ENCODE assay signal across 10 mouse cellular contexts in the genomic region with DNA sequence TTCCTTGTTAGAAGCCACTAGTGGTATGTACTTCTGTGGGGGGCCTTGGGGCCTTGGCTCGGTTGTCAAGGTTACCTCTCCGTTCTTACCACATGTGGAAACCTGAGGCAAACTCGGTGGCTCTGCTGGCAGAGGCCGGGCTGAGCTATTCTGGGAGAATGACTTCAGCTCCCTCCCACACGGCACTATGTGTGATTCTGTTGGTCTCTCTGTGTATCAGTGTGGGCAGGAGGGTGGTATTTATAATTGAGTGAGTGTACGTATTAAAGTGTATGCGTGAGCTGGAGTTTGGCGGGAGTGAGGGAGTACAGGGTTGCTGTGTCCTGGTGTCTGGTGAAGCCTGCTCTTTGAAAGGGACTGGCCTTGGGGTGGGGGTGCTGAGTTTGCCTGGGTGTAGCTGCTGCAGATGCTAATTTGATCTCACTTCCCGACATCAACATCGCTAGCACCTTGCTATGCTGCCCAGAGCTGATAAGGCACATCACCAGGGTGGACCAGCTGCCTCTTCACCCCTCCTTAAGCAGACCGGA. TPM values are rescaled to one million over a fixed set of nuclear protein-coding genes. Genes with fewer than 3 reads are reported as not detected.
DNase-seq lines count a peak whose midpoint lies in the region; ATAC-seq and TF ChIP-seq lines count a peak whose summit lies in the region.
"Had no signal": no experiment of that assay in that cellular context is flagged by ENCODE, and none has a peak within 500 bp of the region (broad histone marks: within the 10 kb centered on the region; RNA-seq: fewer than 3 reads in every experiment).

No protein-coding gene starts in this region.

- TF ChIP-seq CTCF in forebrain, postnatal 0 days (IDR thresholded peaks at IDR 0.05; ENCODE audit: low read depth) = no peak

- ATAC-seq in forebrain, postnatal 0 days = no peak; the same call in 1 of the 2 replicates
- ATAC-seq in forebrain, embryonic 14.5 days = no peak
- no peak for ATAC-seq in midbrain, embryonic 15.5 days (replicated peaks)

- WGBS in forebrain, postnatal 0 days = 58% methylated on average over 11 of the region's 11 CpGs
- 67% methylated on average over 11 of the region's 11 CpGs for WGBS in forebrain, embryonic 14.5 days
- WGBS in midbrain, embryonic 15.5 days = 56% methylated on average over 11 of the region's 11 CpGs

- H3K9ac ChIP-seq in forebrain, postnatal 0 days = no peak overlapping the region; the same call in 1 of the 2 replicates
- no peak overlapping the region for H3K9ac ChIP-seq in forebrain, embryonic 14.5 days (ENCODE audit: low read length)
- no peak overlapping the region for H3K9ac ChIP-seq in midbrain, embryonic 15.5 days

- H3K36me3 ChIP-seq in forebrain, postnatal 0 days (ENCODE audit: insufficient read depth) = no peaks in the 10 kb centered on the region
- H3K36me3 ChIP-seq in forebrain, embryonic 14.5 days (ENCODE audit: control insufficient read depth, insufficient read depth, low read length) = no peaks in the 10 kb centered on the region
- H3K36me3 ChIP-seq in midbrain, embryonic 15.5 days (replicated peaks) = no peaks in the 10 kb centered on the region

- H3K9me3 ChIP-seq in forebrain, postnatal 0 days (ENCODE audit: low read length) = no peaks in the 10 kb centered on the region
- H3K9me3 ChIP-seq in forebrain, embryonic 14.5 days (replicated peaks; ENCODE audit: control insufficient read depth, low read length) = no peaks in the 10 kb centered on the region
- no peaks in the 10 kb centered on the region for H3K9me3 ChIP-seq in midbrain, embryonic 15.5 days

- no peak overlapping the region for H3K4me3 ChIP-seq in forebrain, postnatal 0 days (ENCODE audit: low read depth, low read length)
- H3K4me3 ChIP-seq in forebrain, embryonic 14.5 days (ENCODE audit: low read depth, low read length) = no peak overlapping the region
- no peak overlapping the region for H3K4me3 ChIP-seq in midbrain, embryonic 15.5 days

- no peaks in the 10 kb centered on the region for H3K27me3 ChIP-seq in forebrain, postnatal 0 days (ENCODE audit: insufficient read depth, low read length)
- no peaks in the 10 kb centered on the region for H3K27me3 ChIP-seq in forebrain, embryonic 14.5 days (replicated peaks; ENCODE audit: control insufficient read depth, insufficient read depth, low read length)
- H3K27me3 ChIP-seq in midbrain, embryonic 15.5 days (replicated peaks) = no peaks in the 10 kb centered on the region

- H3K4me2 ChIP-seq in forebrain, postnatal 0 days (ENCODE audit: low read depth) = no peak overlapping the region
- no peak overlapping the region for H3K4me2 ChIP-seq in forebrain, embryonic 14.5 days (ENCODE audit: low read length)
- H3K4me2 ChIP-seq in midbrain, embryonic 15.5 days = no peak overlapping the region

- H3K4me1 ChIP-seq in forebrain, postnatal 0 days (ENCODE audit: insufficient read depth) = peaks cover 3% of the 10 kb centered on the region; the same call in 1 of the 2 replicates
- H3K4me1 ChIP-seq in forebrain, embryonic 14.5 days (ENCODE audit: control insufficient read depth, insufficient read depth, low read length) = peaks cover 14% of the 10 kb centered on the region
- H3K4me1 ChIP-seq in midbrain, embryonic 15.5 days = peaks cover 22% of the 10 kb centered on the region

- DNase-seq in forebrain, postnatal 0 days = peak; percentile 41
- DNase-seq in forebrain, embryonic 14.5 days (ENCODE audit: low spot score) = no peak
- DNase-seq in thymus, postnatal 0 days (ENCODE audit: low spot score) = peak; percentile 55
- no peak for DNase-seq in thymus, adult 18-20 months
- DNase-seq in heart, adult 18-20 months = peak; percentile 84 to 85
- DNase-seq in left cerebral cortex, adult 18-20 months (ENCODE audit: low spot score in 2 of 2) = peak; percentile 72 to 82
- peak; percentile 85 to 91 for DNase-seq in right cerebral cortex, adult 2 months (ENCODE audit: low spot score in 2 of 2)

- H3K27ac ChIP-seq in forebrain, postnatal 0 days (ENCODE audit: low read depth, low read length) = no peak overlapping the region
- H3K27ac ChIP-seq in forebrain, embryonic 14.5 days (ENCODE audit: low read depth, low read length) = no peak overlapping the region
- H3K27ac ChIP-seq in midbrain, embryonic 15.5 days = no peak overlapping the region

RNA-seq across cellular contexts. Expression of a gene that starts 4.1 kb away (rescaled TPM):
- 9.2 and 11.9 TPM in 2 replicates for total RNA-seq in forebrain, postnatal 0 days (2014; rRNA removed)
- 10.1 and 12.0 TPM in 2 replicates for polyA plus RNA-seq in forebrain, postnatal 0 days (2015; fragmentation: Nextera tagmentation; extraction: Ambion mirVana)
- polyA plus RNA-seq in forebrain, embryonic 14.5 days (2014; fragmentation: Nextera tagmentation; extraction: Ambion mirVana) = 67.3 and 82.6 TPM in 2 replicates
- 315 and 335 TPM in 2 replicates for polyA plus RNA-seq in thymus, postnatal 0 days (2015; fragmentation: Nextera tagmentation; extraction: Ambion mirVana)
- 10 to 100 TPM; 31.1 to 32.0 TPM for total RNA-seq in heart, adult 18-20 months (2021)
- total RNA-seq in left cerebral cortex, adult 18-20 months (2021) = 10 to 100 TPM; 18.7 to 22.2 TPM
- polyA plus RNA-seq in midbrain, embryonic 15.5 days (2015; fragmentation: Nextera tagmentation; extraction: Ambion mirVana) = 37.2 and 42.2 TPM in 2 replicates

RNA-seq across cellular contexts. Expression of a gene that starts 28.0 kb away (rescaled TPM):
- 0.19 and 0.46 TPM in 2 replicates for total RNA-seq in forebrain, postnatal 0 days (2014; rRNA removed)
- 0.30 and 0.41 TPM in 2 replicates for polyA plus RNA-seq in forebrain, postnatal 0 days (2015; fragmentation: Nextera tagmentation; extraction: Ambion mirVana)
- polyA plus RNA-seq in forebrain, embryonic 14.5 days (2014; fragmentation: Nextera tagmentation; extraction: Ambion mirVana) = 0.13 TPM in 1 of 2 replicates, not detected in the other
- 0.72 and 1.1 TPM in 2 replicates for polyA plus RNA-seq in thymus, postnatal 0 days (2015; fragmentation: Nextera tagmentation; extraction: Ambion mirVana)
- total RNA-seq in heart, adult 18-20 months (2021) = not detected
- not detected for total RNA-seq in left cerebral cortex, adult 18-20 months (2021)
- 0.09 and 0.10 TPM in 2 replicates for polyA plus RNA-seq in midbrain, embryonic 15.5 days (2015; fragmentation: Nextera tagmentation; extraction: Ambion mirVana)
- polyA plus RNA-seq: stomach, embryonic 14.5 days had no signal

RNA-seq across cellular contexts. Expression of a gene that starts 46.0 kb away (rescaled TPM):
- total RNA-seq in forebrain, postnatal 0 days (2014; rRNA removed) = 7.0 and 14.2 TPM in 2 replicates
- polyA plus RNA-seq in forebrain, postnatal 0 days (2015; fragmentation: Nextera tagmentation; extraction: Ambion mirVana) = 14.7 and 19.6 TPM in 2 replicates
- 3.3 and 7.7 TPM in 2 replicates for polyA plus RNA-seq in forebrain, embryonic 14.5 days (2014; fragmentation: Nextera tagmentation; extraction: Ambion mirVana)
- 0.32 and 0.40 TPM in 2 replicates for polyA plus RNA-seq in thymus, postnatal 0 days (2015; fragmentation: Nextera tagmentation; extraction: Ambion mirVana)
- 1 to 10 TPM; 6.2 to 9.3 TPM for total RNA-seq in heart, adult 18-20 months (2021)
- 10 to 100 TPM; 27.5 to 28.4 TPM for total RNA-seq in left cerebral cortex, adult 18-20 months (2021)
- 15.2 and 21.1 TPM in 2 replicates for polyA plus RNA-seq in midbrain, embryonic 15.5 days (2015; fragmentation: Nextera tagmentation; extraction: Ambion mirVana)
- total RNA-seq: ES-E14 had no signal

Comparison
In these comparisons a context has a peak if more than half of its experiments do, and no peak if none do; other contexts are left out.
1. DNase-seq: peak in forebrain, postnatal 0 days (single experiment), thymus, postnatal 0 days (single experiment), heart, adult 18-20 months (2 of 2), left cerebral cortex, adult 18-20 months (2 of 2) and right cerebral cortex, adult 2 months (2 of 2); none in forebrain, embryonic 14.5 days (single experiment) and thymus, adult 18-20 months (0 of 2).